ENCODE assay signal across 23 mouse cellular contexts in genomic region chr4:103321461-103321860, GRCm38 (mm10). TPM values are rescaled to one million over a fixed set of nuclear protein-coding genes. Genes with fewer than 3 reads are reported as not detected.
"Had no signal": no experiment of that assay in that cellular context is flagged by ENCODE, and none has a peak within 500 bp of the region (broad histone marks: within the 10 kb centered on the region; RNA-seq: fewer than 3 reads in every experiment).

No protein-coding gene starts in this region.

- H3K4me3 ChIP-seq: intestine, embryonic 15.5 days; layer of hippocampus, adult 2 months; limb, embryonic 15.5 days; midbrain, embryonic 13.5 days; myocyte had no signal

- ATAC-seq: intestine, embryonic 15.5 days; midbrain, embryonic 13.5 days had no signal

- DNase-seq: kidney, adult 18-20 months; kidney, postnatal 10 days; kidney, postnatal 4 days; lung, adult 18-20 months; lung, postnatal 4 days; retina, postnatal 1 day; thymus, postnatal 36 days had no signal

- H3K9me3 ChIP-seq: intestine, embryonic 15.5 days; limb, embryonic 15.5 days; midbrain, embryonic 13.5 days had no signal

- H3K27me3 ChIP-seq: intestine, embryonic 15.5 days; limb, embryonic 15.5 days; midbrain, embryonic 13.5 days had no signal

- H3K4me2 ChIP-seq: intestine, embryonic 15.5 days; limb, embryonic 15.5 days; midbrain, embryonic 13.5 days had no signal

- H3K36me3 ChIP-seq: intestine, embryonic 15.5 days; midbrain, embryonic 13.5 days had no signal

- H3K9ac ChIP-seq: intestine, embryonic 15.5 days; limb, embryonic 15.5 days; liver, embryonic 14.5 days; midbrain, embryonic 13.5 days had no signal

- H3K27ac ChIP-seq: intestine, embryonic 15.5 days; layer of hippocampus, adult 2 months; limb, embryonic 15.5 days; liver, embryonic 14.5 days; midbrain, embryonic 13.5 days had no signal

- H3K4me1 ChIP-seq: intestine, embryonic 15.5 days; limb, embryonic 15.5 days had no signal

RNA-seq across cellular contexts. Expression of gene 4921539E11Rik, which starts 30.8 kb away (rescaled TPM):
- total RNA-seq: layer of hippocampus, adult 2 months; layer of hippocampus, postnatal 10 days; left cerebral cortex, postnatal 14 days; neutrophil, adult 5-6 weeks had no signal
- polyA plus RNA-seq: intestine, embryonic 15.5 days; kidney, embryonic 14.5 days; limb, embryonic 11.5 days; limb, embryonic 15.5 days; liver, embryonic 14.5 days; lung, embryonic 16.5 days; midbrain, embryonic 13.5 days; myocyte; neural tube, embryonic 11.5 days; spleen, adult 2 months; stomach, embryonic 16.5 days; thymus, postnatal 0 days had no signal
